Mouse (Mus musculus) layer of hippocampus, adult 18-20 months (tissue): ENCODE measurements around the gene Cdh23. TPM values are rescaled to one million over a fixed set of nuclear protein-coding genes. Genes with fewer than 3 reads are reported as not detected.

Experiments
- DNase-seq, 2 experiments: peaks; one replicate each; pipeline ENCODE4 v3.0.0; 2022; ENCODE audit warnings: low spot score in 2 of 2
- total RNA-seq, 2 experiments: library from RNA; stranded (reverse); gene quantifications; 2 replicates each; pipeline ENCODE4 v1.2.3; 2021

The Cdh23 gene
- total RNA-seq, 2 experiments from 2014 or later: 5.8 to 5.9 TPM

GRCm38 (mm10) chr10:60370601-60371061, 325.7 kb downstream of the Cdh23 start:
- DNase-seq: no peak

- peak; percentile 50 to 57 for DNase-seq
Observed at GRCm38 (mm10) chr10:60370098-60370497, 326.2 kb downstream of the Cdh23 start.

GRCm38 (mm10) chr10:60369405-60369804, 326.9 kb downstream of the Cdh23 start:
- DNase-seq: no peak

GRCm38 (mm10) chr10:60367904-60368303, 328.4 kb downstream of the Cdh23 start:
- DNase-seq: no peak

- no peak for DNase-seq
Observed at GRCm38 (mm10) chr10:60367145-60367544, 329.1 kb downstream of the Cdh23 start.

GRCm38 (mm10) chr10:60363426-60363825, 332.9 kb downstream of the Cdh23 start:
- no peak for DNase-seq

- no peak for DNase-seq
Observed at GRCm38 (mm10) chr10:60362310-60362628, 334.0 kb downstream of the Cdh23 start.

- no peak for DNase-seq
Observed at GRCm38 (mm10) chr10:60361615-60362309, 334.5 kb downstream of the Cdh23 start.

- no peak for DNase-seq
Observed at GRCm38 (mm10) chr10:60358776-60359175, 337.5 kb downstream of the Cdh23 start.

- no peak for DNase-seq
Observed at GRCm38 (mm10) chr10:60357901-60358300, 338.4 kb downstream of the Cdh23 start.

- no peak for DNase-seq
Observed at GRCm38 (mm10) chr10:60357441-60357840, 338.8 kb downstream of the Cdh23 start.

GRCm38 (mm10) chr10:60354881-60355677, 341.2 kb downstream of the Cdh23 start:
- no peak for DNase-seq

- no peak for DNase-seq
Observed at GRCm38 (mm10) chr10:60354003-60354325, 342.3 kb downstream of the Cdh23 start.

GRCm38 (mm10) chr10:60353241-60354002, 342.9 kb downstream of the Cdh23 start:
- no peak for DNase-seq

- DNase-seq: no peak
Observed at GRCm38 (mm10) chr10:60351761-60352455, 344.4 kb downstream of the Cdh23 start.

GRCm38 (mm10) chr10:60351248-60351647, 345.0 kb downstream of the Cdh23 start:
- DNase-seq: no peak

- DNase-seq: peak; percentile 22 to 58
Observed at GRCm38 (mm10) chr10:60350805-60351167, 345.5 kb downstream of the Cdh23 start.

- DNase-seq: no peak
Observed at GRCm38 (mm10) chr10:60350077-60350804, 346.0 kb downstream of the Cdh23 start.

- DNase-seq: no peak
Observed at GRCm38 (mm10) chr10:60349644-60350043, 346.6 kb downstream of the Cdh23 start.

GRCm38 (mm10) chr10:60349056-60349455, 347.2 kb downstream of the Cdh23 start:
- no peak for DNase-seq
